Mouse (Mus musculus) E14TG2a.4 (cell line): ENCODE results near the gene Zfp266.

Experiments used
- CTCF ChIP-seq: conservative IDR thresholded peaks from 2 replicates; pipeline ENCODE4 v1.5.1; 2014; ENCODE audit warnings: low read length
- POU5F1 ChIP-seq: IDR thresholded peaks from 2 replicates; pipeline ENCODE4 v1.6.1; 2014; ENCODE audit warnings: low read length, borderline replicate concordance

- TF ChIP-seq CTCF (no peak), POU5F1 (no peak)
Measured at GRCm38 (mm10) chr9:20493281-20493680, 27.9 kb downstream of the Zfp266 start.
